Mouse (Mus musculus) heart, postnatal 0 days (tissue): ENCODE results near the gene Tmprss2. TPM values are rescaled to one million over a fixed set of nuclear protein-coding genes. Genes with fewer than 3 reads are reported as not detected.

Source experiments
- ATAC-seq: fragments of 200-750 bp; cut with Nextera tagmentation; 2 replicates; pipeline ENCODE4 v1.8.0; 2017; ENCODE audit warnings: low read depth, moderate number of reproducible peaks, moderate library complexity; ENCODE audit not compliant: insufficient read depth
- DNase-seq: peaks from one replicate; pipeline ENCODE4 v3.0.0-alpha.2; 2016; ENCODE audit warnings: low spot score
- H3K27ac ChIP-seq: fragments of 300-500 bp; sonication (generic); 2 replicates; pipeline ENCODE4 v1.5.1; 2014; ENCODE audit warnings: low read depth, mild to moderate bottlenecking
- H3K27me3 ChIP-seq: fragments of 300-500 bp; sonication (generic); 2 replicates; pipeline ENCODE4 v1.6.1; 2014; ENCODE audit warnings: low read length, mixed read lengths; ENCODE audit not compliant: control insufficient read depth, insufficient read depth
- H3K36me3 ChIP-seq: fragments of 300-500 bp; sonication (generic); replicated peaks from 2 replicates; pipeline ENCODE4 v1.6.1; 2014; ENCODE audit warnings: low read length, mixed read lengths; ENCODE audit not compliant: control insufficient read depth, insufficient read depth
- H3K4me1 ChIP-seq: fragments of 300-500 bp; sonication (generic); 2 replicates; pipeline ENCODE4 v1.6.1; 2014; ENCODE audit warnings: antibody characterized with exemption; ENCODE audit not compliant: control insufficient read depth, insufficient read depth
- H3K4me2 ChIP-seq: fragments of 300-500 bp; sonication (generic); 2 replicates; pipeline ENCODE4 v1.6.1; 2014; ENCODE audit warnings: low read depth, mild to moderate bottlenecking, low read length, moderate library complexity
- H3K4me3 ChIP-seq: fragments of 300-500 bp; sonication (generic); 2 replicates; pipeline ENCODE4 v1.5.1; 2014; ENCODE audit warnings: low read depth, low read length
- H3K9ac ChIP-seq: fragments of 300-500 bp; sonication (generic); replicated peaks from 2 replicates; pipeline ENCODE4 v1.6.1; 2014; ENCODE audit warnings: low read depth, low read length, mixed read lengths
- H3K9me3 ChIP-seq: fragments of 300-500 bp; sonication (generic); replicated peaks from 2 replicates; pipeline ENCODE4 v1.6.1; 2016; ENCODE audit warnings: low read length; ENCODE audit not compliant: control insufficient read depth
- CTCF ChIP-seq: IDR thresholded peaks from 2 replicates; pipeline ENCODE4 v1.5.1; 2016; ENCODE audit warnings: antibody characterized with exemption, control low read depth, low read depth
- EP300 ChIP-seq: IDR thresholded peaks from 2 replicates; pipeline ENCODE4 v1.6.1; 2016; ENCODE audit warnings: antibody characterized with exemption, low read depth
- WGBS: fragments of 180-500 bp; shearing (Covaris S2); extraction: QIAGEN DNeasy Blood & Tissue Kit; methylation state at CpG from one replicate; pipeline ENCODE4 v1.1.7; 2014; 5-methylcytosine and 5-hydroxymethylcytosine counted together
- polyA plus RNA-seq: library from polyadenylated mRNA; unstranded; fragments of >200 nt; fragmentation: Nextera tagmentation; extraction: Ambion mirVana; gene quantifications from 2 replicates; pipeline ENCODE4 v1.2.1, GENCODE M21; 2015
- total RNA-seq: library from RNA; depleted of rRNA; stranded (reverse); fragments of >200 nt; gene quantifications from 2 replicates; pipeline ENCODE4 v1.2.3, GENCODE M21; 2014; ENCODE audit warnings: low replicate concordance

Gene Tmprss2
- total and polyA plus RNA-seq, 2 experiments from 2014 or later = 0.11 to 7.1 TPM

GRCm38 (mm10) chr16:97534876-97535461 lies 76.0 kb downstream of the Tmprss2 start:
- 14% methylated on average over 5 of the region's 5 CpGs for WGBS
- H3K36me3 ChIP-seq = no peaks in the 10 kb centered on the region; the same call in 1 of the 2 replicates
- TF ChIP-seq EP300 (no peak), CTCF (no peak)
- DNase-seq (peak; percentile 94), ATAC-seq (peak; percentile 81)
- H3K4me1 ChIP-seq = peaks cover 31% of the 10 kb centered on the region
- peak overlapping the region; percentile 59 for H3K9ac ChIP-seq
- H3K27me3 ChIP-seq = no peaks in the 10 kb centered on the region
- peak overlapping the region; percentile 45 for H3K4me3 ChIP-seq
- peak overlapping the region; percentile 99 for H3K27ac ChIP-seq
- peak overlapping the region; percentile 68 for H3K4me2 ChIP-seq
- H3K9me3 ChIP-seq = no peaks in the 10 kb centered on the region

GRCm38 (mm10) chr16:97534448-97534847 lies 76.5 kb downstream of the Tmprss2 start:
- ATAC-seq = no peak; the same call in 1 of the 2 replicates
- H3K9me3 ChIP-seq = no peaks in the 10 kb centered on the region
- peak overlapping the region; percentile 99 for H3K27ac ChIP-seq
- H3K27me3 ChIP-seq = no peaks in the 10 kb centered on the region
- H3K36me3 ChIP-seq = no peaks in the 10 kb centered on the region; the same call in 1 of the 2 replicates
- H3K4me1 ChIP-seq = peaks cover 31% of the 10 kb centered on the region
- no peak for TF ChIP-seq EP300
- no peak for TF ChIP-seq CTCF
- peak overlapping the region; percentile 45 for H3K4me3 ChIP-seq
- H3K9ac ChIP-seq = peak overlapping the region; percentile 59
- peak overlapping the region; percentile 68 for H3K4me2 ChIP-seq
- WGBS = 17% methylated on average over 1 of the region's 1 CpGs
- DNase-seq = no peak

- DNase-seq (no peak), ATAC-seq (no peak)
- WGBS = 85% methylated on average over 5 of the region's 5 CpGs
- no peaks in the 10 kb centered on the region for H3K36me3 ChIP-seq
- H3K9ac ChIP-seq = no peak overlapping the region
- no peak overlapping the region for H3K27ac ChIP-seq
- TF ChIP-seq EP300 (no peak), CTCF (no peak)
- no peak overlapping the region for H3K4me3 ChIP-seq
- peaks cover 31% of the 10 kb centered on the region for H3K4me1 ChIP-seq
- no peaks in the 10 kb centered on the region for H3K9me3 ChIP-seq
- H3K27me3 ChIP-seq = no peaks in the 10 kb centered on the region
- H3K4me2 ChIP-seq = no peak overlapping the region
Observed at GRCm38 (mm10) chr16:97533751-97534150, 77.2 kb downstream of the Tmprss2 start.

GRCm38 (mm10) chr16:97533126-97533525 lies 77.9 kb downstream of the Tmprss2 start:
- Histone ChIP-seq H3K27ac (no peak overlapping the region), H3K9ac (no peak overlapping the region), H3K4me1 (peaks cover 31% of the 10 kb centered on the region), H3K9me3 (no peaks in the 10 kb centered on the region), H3K4me3 (no peak overlapping the region), H3K4me2 (no peak overlapping the region), H3K27me3 (no peaks in the 10 kb centered on the region), H3K36me3 (no peaks in the 10 kb centered on the region)
- 61% methylated on average over 1 of the region's 1 CpGs for WGBS
- no peak for TF ChIP-seq EP300
- TF ChIP-seq CTCF = no peak
- ATAC-seq = no peak
- no peak for DNase-seq

GRCm38 (mm10) chr16:97529241-97529640 lies 81.8 kb downstream of the Tmprss2 start:
- DNase-seq (no peak), ATAC-seq (no peak)
- H3K27ac ChIP-seq = no peak overlapping the region
- H3K9ac ChIP-seq = no peak overlapping the region
- H3K4me1 ChIP-seq = peaks cover 1% of the 10 kb centered on the region
- no peaks in the 10 kb centered on the region for H3K36me3 ChIP-seq
- H3K9me3 ChIP-seq = no peaks in the 10 kb centered on the region
- H3K4me2 ChIP-seq = no peak overlapping the region
- 82% methylated on average over 2 of the region's 2 CpGs for WGBS
- H3K4me3 ChIP-seq = no peak overlapping the region
- no peaks in the 10 kb centered on the region for H3K27me3 ChIP-seq
- no peak for TF ChIP-seq CTCF
- TF ChIP-seq EP300 = no peak

GRCm38 (mm10) chr16:97523024-97523423 lies 88.0 kb downstream of the Tmprss2 start:
- DNase-seq = peak; percentile 72
- no peak overlapping the region for H3K4me2 ChIP-seq
- H3K9ac ChIP-seq = no peak overlapping the region
- no peaks in the 10 kb centered on the region for H3K9me3 ChIP-seq
- H3K4me1 ChIP-seq = no peaks in the 10 kb centered on the region
- no peak overlapping the region for H3K27ac ChIP-seq
- peak; percentile 17; the same call in 1 of the 2 replicates for ATAC-seq
- WGBS = 14% methylated on average over 1 of the region's 1 CpGs
- TF ChIP-seq CTCF (peak; percentile 86), EP300 (no peak)
- H3K27me3 ChIP-seq = no peaks in the 10 kb centered on the region
- no peaks in the 10 kb centered on the region for H3K36me3 ChIP-seq
- no peak overlapping the region for H3K4me3 ChIP-seq
